Mouse (Mus musculus) CH12.LX (cell line): ENCODE data around the gene Prcc.

Experiments used
- CTCF ChIP-seq, 2 experiments: IDR thresholded peaks in 1 of 2; conservative IDR thresholded peaks in 1 of 2; 2 replicates each; pipeline ENCODE4 v1.5.1; 2011 to 2012; ENCODE audit warnings: low read depth in 2 of 2, low read length in 2 of 2, improper control_type of control experiment in 1 of 2, inconsistent platforms in 1 of 2, mild to moderate bottlenecking in 1 of 2, moderate library complexity in 1 of 2
- E2F4 ChIP-seq: IDR thresholded peaks from 2 replicates; pipeline ENCODE4 v1.6.1; 2011; ENCODE audit warnings: low read depth, low read length, improper control_type of control experiment; ENCODE audit not compliant: insufficient replicate concordance
- EP300 ChIP-seq: IDR thresholded peaks from 2 replicates; pipeline ENCODE4 v1.6.1; 2011; ENCODE audit warnings: low read length, improper control_type of control experiment
- JUND ChIP-seq: conservative IDR thresholded peaks from 2 replicates; pipeline ENCODE4 v1.6.1; 2011; ENCODE audit warnings: low read depth, low read length, improper control_type of control experiment
- MXI1 ChIP-seq: IDR thresholded peaks from 2 replicates; pipeline ENCODE4 v1.6.1; 2011; ENCODE audit warnings: mild to moderate bottlenecking, low read depth, low read length, improper control_type of control experiment
- POLR2A ChIP-seq: IDR thresholded peaks from 2 replicates; pipeline ENCODE4 v1.6.1; 2011; ENCODE audit warnings: low read depth, mild to moderate bottlenecking, improper control_type of control experiment, low read length
- POLR2AphosphoS2 ChIP-seq: IDR thresholded peaks from 2 replicates; pipeline ENCODE4 v1.6.1; 2011; ENCODE audit warnings: low read depth, low read length, improper control_type of control experiment
- RCOR1 ChIP-seq: conservative IDR thresholded peaks from 2 replicates; pipeline ENCODE4 v1.6.1; 2012; ENCODE audit warnings: low read depth, mild to moderate bottlenecking, inconsistent platforms, low read length, improper control_type of control experiment
- TBP ChIP-seq: conservative IDR thresholded peaks from 2 replicates; pipeline ENCODE4 v1.6.1; 2011; ENCODE audit warnings: low read depth, low read length, improper control_type of control experiment

GRCm38 (mm10) chr3:87934501-87934900 lies 49.1 kb upstream of the Prcc start:
- no peak for TF ChIP-seq POLR2A
- TF ChIP-seq CTCF (conservative IDR thresholded peaks at IDR 0.05 in 1 of 2, IDR thresholded peaks at IDR 0.05 in 1 of 2; ENCODE audit: low read depth in 2 of 2, low read length in 2 of 2) = no peak
- TF ChIP-seq TBP = no peak
- no peak for TF ChIP-seq RCOR1
- TF ChIP-seq EP300 = no peak
- TF ChIP-seq POLR2AphosphoS2 = no peak
- TF ChIP-seq MXI1 = no peak
- no peak for TF ChIP-seq JUND
- TF ChIP-seq E2F4 = no peak
